Comparison of ENCODE assay signal across 11 mouse cellular contexts in the genomic region with DNA sequence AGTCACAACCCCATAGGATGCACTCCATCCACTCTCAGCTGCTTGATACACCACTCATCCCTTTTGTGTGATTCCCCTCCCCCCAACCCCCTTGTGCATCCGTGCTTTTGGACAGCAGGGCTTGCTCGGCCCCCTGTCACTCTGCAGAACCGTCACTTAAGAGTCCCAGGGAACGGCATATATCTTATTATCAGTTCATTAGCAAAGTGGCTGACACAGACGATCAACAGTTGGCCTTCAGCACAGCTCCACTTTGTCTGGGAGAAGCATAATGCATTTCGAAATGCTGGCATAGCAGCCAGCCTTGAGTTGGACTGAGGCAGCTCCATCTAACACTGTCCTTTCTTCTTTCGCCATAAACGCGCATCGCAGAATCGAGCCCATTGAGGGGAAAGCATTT.
DNase-seq lines count a peak whose midpoint lies in the region; ATAC-seq lines count a peak whose summit lies in the region.
"Had no signal": no experiment of that assay in that cellular context is flagged by ENCODE, and none has a peak within 500 bp of the region (broad histone marks: within the 10 kb centered on the region; RNA-seq: fewer than 3 reads in every experiment).

No protein-coding gene starts in this region.

- no peaks in the 10 kb centered on the region for H3K9me3 ChIP-seq in heart, embryonic 11.5 days (replicated peaks; ENCODE audit: control insufficient read depth, low read length)
- no peaks in the 10 kb centered on the region for H3K9me3 ChIP-seq in midbrain, embryonic 11.5 days (ENCODE audit: control insufficient read depth, low read length)
- H3K9me3 ChIP-seq in midbrain, embryonic 13.5 days: no peaks in the 10 kb centered on the region
- no peaks in the 10 kb centered on the region for H3K9me3 ChIP-seq in lung, embryonic 16.5 days (ENCODE audit: control insufficient read depth, low read length)
- H3K9me3 ChIP-seq: limb, embryonic 10.5 days had no signal

- H3K4me1 ChIP-seq in heart, embryonic 11.5 days (ENCODE audit: control insufficient read depth, insufficient read depth, low read length): peaks cover 12% of the 10 kb centered on the region
- peaks cover 7% of the 10 kb centered on the region; the same call in 1 of the 2 replicates for H3K4me1 ChIP-seq in midbrain, embryonic 11.5 days (ENCODE audit: control insufficient read depth, insufficient read depth, low read length)
- H3K4me1 ChIP-seq in midbrain, embryonic 13.5 days (replicated peaks): peaks cover 27% of the 10 kb centered on the region
- H3K4me1 ChIP-seq in lung, embryonic 16.5 days (replicated peaks; ENCODE audit: control insufficient read depth, insufficient read depth, low read length): peaks cover 6% of the 10 kb centered on the region

- H3K27ac ChIP-seq in heart, embryonic 11.5 days (ENCODE audit: low read depth, low read length): no peak overlapping the region
- no peak overlapping the region for H3K27ac ChIP-seq in midbrain, embryonic 11.5 days (ENCODE audit: low read depth, low read length)
- no peak overlapping the region for H3K27ac ChIP-seq in midbrain, embryonic 13.5 days
- H3K27ac ChIP-seq in lung, embryonic 16.5 days (ENCODE audit: low read length): peak overlapping the region; percentile 43; the same call in 1 of the 2 replicates
- H3K27ac ChIP-seq: limb, embryonic 10.5 days had no signal

- intact Hi-C loops in heart, postnatal 14 days (cut with DNase I): no loop called here

- ATAC-seq in heart, embryonic 11.5 days (replicated peaks; ENCODE audit: insufficient number of reproducible peaks, low FRiP score, low TSS enrichment): peak; percentile 42; the same call in 1 of the 2 replicates
- ATAC-seq in midbrain, embryonic 11.5 days (ENCODE audit: low FRiP score): no peak
- ATAC-seq in midbrain, embryonic 13.5 days: no peak
- ATAC-seq in lung, embryonic 16.5 days (ENCODE audit: low read depth): peak; percentile 94

- H3K27me3 ChIP-seq in heart, embryonic 11.5 days (ENCODE audit: control insufficient read depth, insufficient read depth, low read length): no peaks in the 10 kb centered on the region
- H3K27me3 ChIP-seq in midbrain, embryonic 11.5 days (ENCODE audit: control insufficient read depth, insufficient read depth, low read length): no peaks in the 10 kb centered on the region
- no peaks in the 10 kb centered on the region for H3K27me3 ChIP-seq in midbrain, embryonic 13.5 days
- H3K27me3 ChIP-seq in lung, embryonic 16.5 days (ENCODE audit: control insufficient read depth, insufficient read depth, low read depth, low read length): no peaks in the 10 kb centered on the region

- DNase-seq in heart, postnatal 14 days: no peak
- peak; percentile 86 for DNase-seq in midbrain, embryonic 11.5 days (ENCODE audit: low spot score, missing footprints)
- DNase-seq in thymus, adult 18-20 months: no peak
- DNase-seq in c-Kit-positive CD71-positive TER-119-positive erythroid progenitor cells, embryonic 14.5 days (ENCODE audit: low spot score): no peak
- DNase-seq: gastrocnemius, postnatal 10 days; heart, postnatal 10 days; kidney, adult 2 months had no signal

- H3K36me3 ChIP-seq in heart, embryonic 11.5 days (ENCODE audit: control insufficient read depth, insufficient read depth, low read length): no peaks in the 10 kb centered on the region
- H3K36me3 ChIP-seq in midbrain, embryonic 11.5 days (ENCODE audit: control insufficient read depth, insufficient read depth, low read length): no peaks in the 10 kb centered on the region
- H3K36me3 ChIP-seq in midbrain, embryonic 13.5 days: no peaks in the 10 kb centered on the region
- H3K36me3 ChIP-seq in lung, embryonic 16.5 days (ENCODE audit: control insufficient read depth, insufficient read depth, low read length): no peaks in the 10 kb centered on the region
- H3K36me3 ChIP-seq: limb, embryonic 10.5 days had no signal

- H3K9ac ChIP-seq in heart, embryonic 11.5 days (ENCODE audit: low read depth, low read length): no peak overlapping the region
- no peak overlapping the region for H3K9ac ChIP-seq in midbrain, embryonic 11.5 days (ENCODE audit: low read length)
- H3K9ac ChIP-seq in midbrain, embryonic 13.5 days (replicated peaks): no peak overlapping the region
- H3K9ac ChIP-seq in lung, embryonic 16.5 days (ENCODE audit: low read length): no peak overlapping the region

- no peak overlapping the region for H3K4me3 ChIP-seq in heart, embryonic 11.5 days (ENCODE audit: low read depth, low read length)
- no peak overlapping the region for H3K4me3 ChIP-seq in midbrain, embryonic 11.5 days (ENCODE audit: low read depth, low read length)
- no peak overlapping the region for H3K4me3 ChIP-seq in midbrain, embryonic 13.5 days (replicated peaks)
- H3K4me3 ChIP-seq in lung, embryonic 16.5 days (ENCODE audit: low read length): no peak overlapping the region
- H3K4me3 ChIP-seq: limb, embryonic 10.5 days had no signal

- peak overlapping the region; percentile 33 for H3K4me2 ChIP-seq in heart, embryonic 11.5 days
- H3K4me2 ChIP-seq in midbrain, embryonic 11.5 days: no peak overlapping the region
- H3K4me2 ChIP-seq in midbrain, embryonic 13.5 days (replicated peaks): no peak overlapping the region
- H3K4me2 ChIP-seq in lung, embryonic 16.5 days (ENCODE audit: low read depth, low read length): no peak overlapping the region

- WGBS in heart, embryonic 11.5 days (ENCODE audit: insufficient replicate concordance): 41% methylated on average over 11 of the region's 11 CpGs
- WGBS in midbrain, embryonic 11.5 days: 49% methylated on average over 11 of the region's 11 CpGs
- 40% methylated on average over 11 of the region's 11 CpGs for WGBS in midbrain, embryonic 13.5 days
- WGBS in lung, embryonic 16.5 days: 34% methylated on average over 11 of the region's 11 CpGs

Comparison
In these comparisons a context has a peak if more than half of its experiments do, and no peak if none do; other contexts are left out.
1. ATAC-seq: peak in heart, embryonic 11.5 days (single experiment) and lung, embryonic 16.5 days (single experiment); none in midbrain, embryonic 11.5 days (single experiment) and midbrain, embryonic 13.5 days (single experiment).